Mouse (Mus musculus) ES-Bruce4 (cell line): ENCODE results near the gene 2900011O08Rik.

Experiments used
- CTCF ChIP-seq: IDR thresholded peaks from one replicate; pipeline ENCODE4 v1.8.1; 2011; ENCODE audit warnings: low read depth, low read length
- EP300 ChIP-seq: IDR thresholded peaks from 2 replicates; pipeline ENCODE4 v1.6.1; 2011; ENCODE audit warnings: low read depth, low read length; ENCODE audit not compliant: insufficient read depth
- POLR2A ChIP-seq: IDR thresholded peaks from one replicate; pipeline ENCODE4 v1.8.1; 2011; ENCODE audit warnings: low read length; ENCODE audit not compliant: insufficient read depth

DNA sequence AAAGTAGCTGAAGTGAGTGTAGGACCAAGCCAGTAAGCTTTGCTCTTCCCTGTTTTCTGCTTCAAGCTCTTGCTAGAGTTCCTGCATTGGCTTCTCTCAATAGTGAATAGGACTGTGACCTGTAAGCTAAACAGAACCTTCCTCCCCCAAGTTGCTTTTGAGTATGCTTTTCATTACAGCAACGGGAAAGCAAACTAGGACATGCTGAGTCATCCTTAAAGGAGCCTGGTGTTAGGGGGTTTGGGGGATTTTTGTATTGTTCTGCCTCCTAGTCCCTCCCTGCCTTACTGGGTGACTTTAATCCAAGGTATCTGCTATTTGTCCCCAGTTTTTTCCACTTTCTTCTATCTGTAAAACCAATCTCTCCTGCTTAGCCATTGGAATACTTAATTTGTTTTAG, 24.4 kb upstream of the 2900011O08Rik start:
- TF ChIP-seq CTCF (no peak), EP300 (no peak), POLR2A (no peak)
